Mouse (Mus musculus): ENCODE results near the gene Abtb2.

The Abtb2 gene

GRCm38 (mm10) chr2:103581369-103581897 lies 15.3 kb downstream of the Abtb2 start:
- in situ Hi-C loops (cut with MseI, MboI) = no loop called here

- in situ Hi-C loops (cut with MseI, MboI) = no loop called here
These were observed 17.2 kb downstream of the Abtb2 start for GRCm38 (mm10) chr2:103583316-103583715.

- in situ Hi-C loops (cut with MseI, MboI) = no loop called here
These were observed 18.0 kb downstream of the Abtb2 start for GRCm38 (mm10) chr2:103584093-103584492.

- in situ Hi-C loops (cut with MseI, MboI) = no loop called here
These were observed 20.3 kb downstream of the Abtb2 start for GRCm38 (mm10) chr2:103586423-103586822.

GRCm38 (mm10) chr2:103588776-103589175 lies 22.7 kb downstream of the Abtb2 start:
- in situ Hi-C loops (cut with MseI, MboI) = no loop called here

- in situ Hi-C loops (cut with MseI, MboI) = no loop called here
These were observed 23.3 kb downstream of the Abtb2 start for GRCm38 (mm10) chr2:103589400-103589799.

- in situ Hi-C loops (cut with MseI, MboI) = no loop called here
These were observed 24.5 kb downstream of the Abtb2 start for GRCm38 (mm10) chr2:103590645-103591044.

- in situ Hi-C loops (cut with MseI, MboI) = no loop called here
These were observed 25.9 kb downstream of the Abtb2 start for GRCm38 (mm10) chr2:103591742-103592590.

- in situ Hi-C loops (cut with MseI, MboI) = no loop called here
These were observed 26.4 kb downstream of the Abtb2 start for GRCm38 (mm10) chr2:103592591-103592929.

GRCm38 (mm10) chr2:103594592-103595011 lies 28.5 kb downstream of the Abtb2 start:
- in situ Hi-C loops (cut with MseI, MboI) = no loop called here

GRCm38 (mm10) chr2:103595028-103595651 lies 29.0 kb downstream of the Abtb2 start:
- in situ Hi-C loops (cut with MseI, MboI) = no loop called here

GRCm38 (mm10) chr2:103599296-103599695 lies 33.2 kb downstream of the Abtb2 start:
- in situ Hi-C loops (cut with MseI, MboI) = no loop called here

- in situ Hi-C loops (cut with MseI, MboI) = no loop called here
These were observed 34.2 kb downstream of the Abtb2 start for GRCm38 (mm10) chr2:103600165-103600891.

GRCm38 (mm10) chr2:103601126-103601525 lies 35.0 kb downstream of the Abtb2 start:
- in situ Hi-C loops (cut with MseI, MboI) = no loop called here

GRCm38 (mm10) chr2:103601531-103601930 lies 35.4 kb downstream of the Abtb2 start:
- in situ Hi-C loops (cut with MseI, MboI) = no loop called here

GRCm38 (mm10) chr2:103603209-103603608 lies 37.1 kb downstream of the Abtb2 start:
- in situ Hi-C loops (cut with MseI, MboI) = no loop called here

GRCm38 (mm10) chr2:103603869-103604268 lies 37.8 kb downstream of the Abtb2 start:
- in situ Hi-C loops (cut with MseI, MboI) = no loop called here

- in situ Hi-C loops (cut with MseI, MboI) = no loop called here
These were observed 39.8 kb downstream of the Abtb2 start for GRCm38 (mm10) chr2:103605805-103606498.

- in situ Hi-C loops (cut with MseI, MboI) = no loop called here
These were observed 41.8 kb downstream of the Abtb2 start for GRCm38 (mm10) chr2:103607926-103608325.

GRCm38 (mm10) chr2:103608947-103609346 lies 42.8 kb downstream of the Abtb2 start:
- in situ Hi-C loops (cut with MseI, MboI) = no loop called here

- in situ Hi-C loops (cut with MseI, MboI) = no loop called here
These were observed 43.4 kb downstream of the Abtb2 start for GRCm38 (mm10) chr2:103609499-103609898.

All from mouse trophoblast stem cell (cell line).